Mouse (Mus musculus): ENCODE results near the gene Hnrnpc. TPM values are rescaled to one million over a fixed set of nuclear protein-coding genes. Genes with fewer than 3 reads are reported as not detected.

Hnrnpc gene
- polyA plus RNA-seq (2016; fragmentation: Nextera tagmentation; extraction: Ambion mirVana): 870 and 873 TPM in 2 replicates

DNA sequence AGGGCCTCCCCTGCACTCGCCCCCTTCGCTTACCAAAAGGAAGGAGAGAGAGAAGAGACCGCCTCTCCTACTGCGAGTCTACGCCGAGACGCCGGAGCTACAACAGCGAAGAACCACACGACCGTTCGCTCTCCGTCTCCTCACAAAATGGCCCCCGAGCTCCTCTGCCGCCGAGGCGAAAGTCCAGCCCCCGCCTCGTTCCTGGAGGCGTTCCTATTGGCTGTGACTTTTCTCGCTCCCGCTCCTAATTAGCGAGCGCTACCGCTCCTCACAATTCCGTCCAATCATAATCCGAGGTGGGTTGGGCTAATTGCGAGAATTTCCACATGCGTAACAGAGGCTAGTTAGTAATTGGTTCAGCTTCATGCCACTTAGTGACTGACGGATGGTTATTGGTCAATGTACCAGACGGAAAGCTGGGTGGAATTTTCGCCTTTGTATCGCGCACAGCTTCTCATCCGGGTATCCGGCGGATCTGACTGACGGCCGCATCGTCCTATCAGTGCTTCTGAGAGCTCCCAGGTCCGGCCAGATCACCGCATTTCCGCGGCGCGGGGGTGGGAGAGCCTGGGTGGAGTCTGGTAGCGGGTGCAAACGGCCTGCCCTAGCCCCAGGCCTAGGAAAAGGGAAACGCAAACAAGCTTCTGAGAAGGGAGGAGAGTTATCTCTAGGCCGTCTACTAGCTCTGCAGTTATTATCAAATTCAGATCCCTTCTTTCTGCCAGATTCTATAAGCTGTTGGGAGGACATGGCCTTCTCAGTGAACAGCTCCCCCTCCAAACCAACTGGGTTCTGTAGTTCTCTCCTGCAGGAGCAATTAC lies at the start of gene Hnrnpc:
Gene Hnrnpc, minus strand, starts transcription at position 173 of the 821 bp plus-strand sequence.
- peak within 1 kb of the TSS; percentile 96 for H3K4me3 ChIP-seq (replicated peaks)
- ATAC-seq (ENCODE audit: low FRiP score): peak; percentile 99
- WGBS: under 1% methylated on average over 50 of the region's 50 CpGs

GRCm38 (mm10) chr14:52152613-52153012 lies 48.8 kb upstream of the Hnrnpc start:
- Histone ChIP-seq H3K27me3 (peaks cover 9% of the 10 kb centered on the region; the same call in 1 of the 2 replicates), H3K9me3 (no peaks in the 10 kb centered on the region), H3K4me2 (0 out of 2 replicates have a peak overlapping the region, but pooled peaks have one; percentile 15), H3K27ac (no peak overlapping the region), H3K9ac (no peak overlapping the region), H3K36me3 (replicated peaks) (no peaks in the 10 kb centered on the region), H3K4me3 (replicated peaks) (no peak overlapping the region), H3K4me1 (peaks cover 12% of the 10 kb centered on the region)
- peak; percentile 66; the same call in 1 of the 2 replicates for ATAC-seq (ENCODE audit: low FRiP score)
- 28% methylated on average over 3 of the region's 3 CpGs for WGBS

More for the DNA sequence above, at the start of gene Hnrnpc:
- H3K27ac ChIP-seq: peak within 1 kb of the TSS; percentile 97
- peaks cover 12% of the 10 kb centered on the region; the same call in 1 of the 2 replicates for H3K36me3 ChIP-seq (replicated peaks)
- H3K27me3 ChIP-seq: no peaks in the 10 kb centered on the region
- peak within 1 kb of the TSS; percentile 99 for H3K9ac ChIP-seq
- peaks cover 29% of the 10 kb centered on the region for H3K4me1 ChIP-seq
- H3K9me3 ChIP-seq: no peaks in the 10 kb centered on the region
- H3K4me2 ChIP-seq: peak within 1 kb of the TSS; percentile 66

DNA sequence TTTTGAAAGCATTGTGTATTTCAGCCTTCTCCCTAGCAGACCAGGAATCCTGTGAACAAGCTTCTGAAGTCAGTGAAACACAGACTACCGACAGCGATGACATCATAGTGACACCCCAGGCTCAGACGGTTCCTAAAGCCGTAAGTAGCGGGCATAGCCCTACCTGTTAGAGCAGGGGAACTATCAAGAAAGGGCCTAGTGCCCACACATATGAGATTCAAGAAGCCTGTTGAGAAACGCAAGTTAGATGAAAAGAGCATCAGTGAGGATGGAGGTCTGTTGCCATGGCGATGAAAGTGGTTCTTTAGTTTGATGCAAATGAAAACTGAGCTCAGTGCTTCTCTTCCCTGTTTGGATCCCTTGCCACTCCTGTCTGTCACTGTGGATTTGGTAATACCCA lies 48.4 kb upstream of the Hnrnpc start:
- H3K27me3 ChIP-seq: peaks cover 9% of the 10 kb centered on the region; the same call in 1 of the 2 replicates
- no peaks in the 10 kb centered on the region for H3K36me3 ChIP-seq (replicated peaks)
- peak overlapping the region; percentile 15; the same call in 1 of the 2 replicates for H3K4me2 ChIP-seq
- H3K27ac ChIP-seq: no peak overlapping the region
- no peak overlapping the region for H3K9ac ChIP-seq
- 23% methylated on average over 7 of the region's 7 CpGs for WGBS
- no peaks in the 10 kb centered on the region for H3K9me3 ChIP-seq
- no peak overlapping the region for H3K4me3 ChIP-seq (replicated peaks)
- peaks cover 12% of the 10 kb centered on the region for H3K4me1 ChIP-seq
- ATAC-seq (ENCODE audit: low FRiP score): peak; percentile 65

- no peak for ATAC-seq (ENCODE audit: low FRiP score)
- H3K9me3 ChIP-seq: no peaks in the 10 kb centered on the region
- H3K27ac ChIP-seq: no peak overlapping the region
- H3K36me3 ChIP-seq (replicated peaks): no peaks in the 10 kb centered on the region
- H3K9ac ChIP-seq: no peak overlapping the region
- H3K27me3 ChIP-seq: peaks cover 9% of the 10 kb centered on the region; the same call in 1 of the 2 replicates
- no peak overlapping the region for H3K4me3 ChIP-seq (replicated peaks)
- WGBS: 66% methylated on average over 4 of the region's 4 CpGs
- H3K4me1 ChIP-seq: peaks cover 12% of the 10 kb centered on the region
- no peak overlapping the region for H3K4me2 ChIP-seq
These were observed 46.1 kb upstream of the Hnrnpc start for GRCm38 (mm10) chr14:52149888-52150287.

- ATAC-seq (ENCODE audit: low FRiP score): no peak
- Histone ChIP-seq H3K4me1 (no peaks in the 10 kb centered on the region), H3K36me3 (replicated peaks) (no peaks in the 10 kb centered on the region), H3K4me2 (no peak overlapping the region), H3K4me3 (replicated peaks) (no peak overlapping the region), H3K9ac (no peak overlapping the region), H3K27ac (no peak overlapping the region), H3K27me3 (peaks cover 15% of the 10 kb centered on the region; the same call in 1 of the 2 replicates), H3K9me3 (no peaks in the 10 kb centered on the region)
- WGBS: 64% methylated on average over 4 of the region's 4 CpGs
These were observed 42.7 kb upstream of the Hnrnpc start for GRCm38 (mm10) chr14:52146540-52146939.

GRCm38 (mm10) chr14:52144165-52144564 lies 40.3 kb upstream of the Hnrnpc start:
- no peak overlapping the region for H3K9ac ChIP-seq
- H3K9me3 ChIP-seq: no peaks in the 10 kb centered on the region
- no peaks in the 10 kb centered on the region for H3K36me3 ChIP-seq (replicated peaks)
- H3K4me3 ChIP-seq (replicated peaks): no peak overlapping the region
- ATAC-seq (ENCODE audit: low FRiP score): no peak
- no peaks in the 10 kb centered on the region for H3K4me1 ChIP-seq
- WGBS: 87% methylated on average over 4 of the region's 4 CpGs
- H3K27me3 ChIP-seq: peaks cover 7% of the 10 kb centered on the region; the same call in 1 of the 2 replicates
- H3K27ac ChIP-seq: no peak overlapping the region
- H3K4me2 ChIP-seq: no peak overlapping the region

- WGBS: 80% methylated on average over 16 of the region's 16 CpGs
These were observed 37.8 kb upstream of the Hnrnpc start for GRCm38 (mm10) chr14:52141445-52142127.

DNA sequence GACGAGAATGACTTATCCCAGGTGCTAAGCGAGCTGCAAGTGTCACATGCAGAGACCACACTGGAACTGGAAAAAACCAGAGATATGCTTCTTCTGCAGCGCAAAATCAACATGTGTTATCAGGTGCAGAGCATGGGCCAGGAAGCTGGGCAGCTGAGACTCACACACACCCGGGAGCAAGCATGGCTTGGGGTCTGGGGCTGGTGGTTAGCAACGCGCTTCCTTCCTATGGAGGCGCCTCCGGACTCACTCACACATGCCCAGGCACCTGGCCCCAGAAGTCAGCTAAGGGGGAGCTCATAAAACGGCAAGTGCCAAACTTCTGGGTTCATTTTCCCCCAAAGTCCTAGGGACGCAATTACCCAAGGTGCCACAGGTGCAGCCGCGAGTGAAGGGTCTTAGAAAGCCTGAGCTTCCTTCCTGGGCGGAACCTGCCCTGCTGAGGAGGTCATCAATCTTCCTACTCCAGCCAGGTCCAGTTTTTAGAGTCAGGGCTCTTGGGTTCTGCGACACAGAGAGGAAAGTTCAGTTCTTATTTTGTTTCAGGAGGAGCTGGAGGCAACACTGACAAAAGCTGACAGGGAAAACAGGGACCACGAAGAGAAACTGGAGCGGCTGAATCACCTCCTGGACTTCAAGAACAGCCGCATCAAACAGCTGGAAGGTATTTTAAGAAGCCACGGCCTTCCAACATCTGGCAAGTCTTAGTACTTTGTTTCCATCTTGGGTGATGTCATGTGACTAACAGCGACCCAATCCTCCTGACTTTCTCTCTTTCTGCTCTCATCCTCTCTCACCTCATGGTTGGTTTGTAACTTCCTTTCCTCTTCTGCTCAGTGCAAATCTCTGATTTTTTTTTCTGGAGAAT lies 37.0 kb upstream of the Hnrnpc start:
- Histone ChIP-seq H3K36me3 (replicated peaks) (no peaks in the 10 kb centered on the region), H3K9ac (no peak overlapping the region), H3K9me3 (no peaks in the 10 kb centered on the region), H3K4me3 (replicated peaks) (no peak overlapping the region), H3K27me3 (0 out of 2 replicates have a peak, but pooled peaks cover 6% of the 10 kb centered on the region), H3K4me2 (no peak overlapping the region), H3K27ac (no peak overlapping the region), H3K4me1 (no peaks in the 10 kb centered on the region)
- WGBS: 79% methylated on average over 19 of the region's 19 CpGs
- ATAC-seq (ENCODE audit: low FRiP score): no peak

More at GRCm38 (mm10) chr14:52141445-52142127, 37.8 kb upstream of the Hnrnpc start:
- H3K27me3 ChIP-seq: 0 out of 2 replicates have a peak, but pooled peaks cover 6% of the 10 kb centered on the region
- no peaks in the 10 kb centered on the region for H3K9me3 ChIP-seq
- H3K4me3 ChIP-seq (replicated peaks): no peak overlapping the region
- H3K36me3 ChIP-seq (replicated peaks): no peaks in the 10 kb centered on the region
- H3K4me1 ChIP-seq: no peaks in the 10 kb centered on the region
- H3K27ac ChIP-seq: no peak overlapping the region
- H3K4me2 ChIP-seq: no peak overlapping the region
- no peak overlapping the region for H3K9ac ChIP-seq
- no peak for ATAC-seq (ENCODE audit: low FRiP score)

DNA sequence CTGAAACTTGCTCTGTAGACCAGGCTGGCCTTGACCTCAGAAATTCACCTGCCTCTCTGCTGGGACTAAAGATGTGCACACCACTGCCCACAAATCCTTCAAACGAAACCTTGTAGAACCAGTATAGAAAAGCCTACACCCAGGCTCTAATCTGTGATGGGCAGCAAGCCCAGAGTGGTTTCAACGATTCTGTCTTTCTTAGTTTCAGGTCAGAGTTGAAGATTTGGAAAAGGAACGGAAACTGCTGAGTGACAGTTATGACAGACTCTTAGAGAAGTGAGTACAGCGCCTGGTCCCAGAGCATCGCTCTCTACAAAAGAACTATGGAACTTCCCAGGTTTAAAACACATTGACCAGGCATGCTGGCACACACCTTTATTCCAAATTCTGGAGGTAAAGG lies 29.8 kb upstream of the Hnrnpc start:
- no peak overlapping the region for H3K4me3 ChIP-seq (replicated peaks)
- H3K9ac ChIP-seq: no peak overlapping the region
- H3K9me3 ChIP-seq: no peaks in the 10 kb centered on the region
- no peaks in the 10 kb centered on the region for H3K27me3 ChIP-seq
- no peaks in the 10 kb centered on the region for H3K4me1 ChIP-seq
- H3K36me3 ChIP-seq (replicated peaks): no peaks in the 10 kb centered on the region
- no peak for ATAC-seq (ENCODE audit: low FRiP score)
- no peak overlapping the region for H3K27ac ChIP-seq
- H3K4me2 ChIP-seq: no peak overlapping the region
- WGBS: 88% methylated on average over 5 of the region's 5 CpGs

DNA sequence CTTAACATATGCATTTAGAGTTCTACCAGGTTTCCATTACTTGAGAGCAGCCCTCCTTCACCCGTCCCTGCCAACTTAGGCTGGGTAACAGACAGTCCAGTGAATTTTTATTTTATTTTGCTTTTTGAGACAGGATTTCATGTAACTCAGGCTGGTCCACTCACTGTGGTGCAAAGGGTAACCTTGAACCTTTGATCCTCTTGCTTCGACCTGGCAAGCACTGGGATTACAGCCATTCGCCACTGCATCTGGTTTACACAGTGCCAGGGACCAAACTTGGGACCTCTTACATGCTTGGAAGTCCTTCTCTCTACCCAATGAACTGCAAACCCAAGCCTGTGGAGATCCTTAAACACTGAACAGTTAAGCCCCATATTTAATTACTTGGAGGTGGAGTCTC lies 20.8 kb upstream of the Hnrnpc start:
- ATAC-seq (ENCODE audit: low FRiP score): no peak
- WGBS: 89% methylated on average over 3 of the region's 3 CpGs
- no peak overlapping the region for H3K4me2 ChIP-seq

GRCm38 (mm10) chr14:52123918-52124317 lies 20.1 kb upstream of the Hnrnpc start:
- ATAC-seq (ENCODE audit: low FRiP score): peak; percentile 27; the same call in 1 of the 2 replicates
- Histone ChIP-seq H3K4me3 (replicated peaks) (no peak overlapping the region), H3K27me3 (peaks cover 3% of the 10 kb centered on the region; the same call in 1 of the 2 replicates), H3K9me3 (no peaks in the 10 kb centered on the region), H3K4me1 (peaks cover 2% of the 10 kb centered on the region; the same call in 1 of the 2 replicates), H3K27ac (no peak overlapping the region), H3K4me2 (no peak overlapping the region), H3K9ac (no peak overlapping the region), H3K36me3 (replicated peaks) (no peaks in the 10 kb centered on the region)
- WGBS: 23% methylated on average over 4 of the region's 4 CpGs

More for the DNA sequence above, 20.8 kb upstream of the Hnrnpc start:
- H3K4me3 ChIP-seq (replicated peaks): no peak overlapping the region
- no peaks in the 10 kb centered on the region for H3K36me3 ChIP-seq (replicated peaks)
- no peaks in the 10 kb centered on the region for H3K4me1 ChIP-seq
- no peak overlapping the region for H3K27ac ChIP-seq
- H3K9me3 ChIP-seq: no peaks in the 10 kb centered on the region
- no peak overlapping the region for H3K9ac ChIP-seq
- H3K27me3 ChIP-seq: peaks cover 3% of the 10 kb centered on the region; the same call in 1 of the 2 replicates

All from forebrain, embryonic 12.5 days (tissue).